Mouse (Mus musculus): Measurements from ENCODE around the gene Srebf2.

DNA sequence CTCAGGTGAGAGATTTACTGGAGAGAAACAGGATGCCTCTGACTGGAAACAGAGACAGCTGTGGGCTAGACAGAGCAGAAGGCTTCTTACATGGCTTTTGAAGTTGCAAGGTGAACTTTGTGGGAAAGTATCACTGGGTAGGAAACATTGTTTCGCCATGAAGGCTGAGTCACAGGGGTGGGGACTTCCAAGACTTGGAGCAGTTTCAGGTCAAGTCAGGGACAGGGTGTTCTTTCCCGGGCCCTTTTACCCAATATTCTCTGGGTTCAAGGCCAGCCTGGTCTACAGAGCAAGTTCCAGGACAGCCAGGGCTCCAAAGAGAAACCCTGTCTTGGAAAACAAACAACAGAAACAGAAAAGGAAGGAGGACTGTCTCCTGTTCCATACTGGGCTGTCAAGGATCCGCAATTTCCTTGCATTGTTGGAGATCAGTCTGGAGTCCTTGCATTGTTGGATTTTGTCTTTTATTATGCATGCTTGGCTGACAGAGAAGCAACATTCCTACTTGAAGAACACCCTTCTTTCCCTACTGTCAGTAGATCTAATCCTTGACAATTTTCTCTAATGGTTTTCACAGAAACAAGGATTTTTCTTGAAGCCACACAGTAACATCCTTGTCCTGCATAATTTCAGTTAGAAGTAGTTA, 100.3 kb downstream of the Srebf2 start:
- TF ChIP-seq CTCF (IDR thresholded peaks at IDR 0.05; ENCODE audit: low read depth, low read length) (no peak), POLR2A (IDR thresholded peaks at IDR 0.05; ENCODE audit: borderline replicate concordance, low read depth, low read length) (no peak)

All from bone marrow macrophage, adult 2 months (primary cell).